Mouse (Mus musculus) limb, embryonic 15.5 days (tissue): ENCODE data around the gene Psg25. TPM values are rescaled to one million over a fixed set of nuclear protein-coding genes. Genes with fewer than 3 reads are reported as not detected.
"Not testable (repeated sequence)": the region's sequence is repeated elsewhere in the genome, so short reads cannot be mapped to it uniquely, and the experiment has no call there.

ENCODE experiments used
- ATAC-seq: fragments of 200-750 bp; cut with Nextera tagmentation; 2 replicates; pipeline ENCODE4 v1.8.0; 2017; ENCODE audit warnings: low read depth, moderate TSS enrichment; ENCODE audit not compliant: insufficient number of reproducible peaks, low FRiP score, low TSS enrichment
- H3K27ac ChIP-seq: fragments of 300-500 bp; sonication (generic); 2 replicates; pipeline ENCODE4 v1.5.1; 2015; ENCODE audit warnings: moderate library complexity, mild to moderate bottlenecking, inconsistent platforms
- H3K27me3 ChIP-seq: fragments of 300-500 bp; sonication (generic); 2 replicates; pipeline ENCODE4 v1.6.1; 2015; ENCODE audit warnings: inconsistent platforms
- H3K36me3 ChIP-seq: fragments of 300-500 bp; sonication (generic); 2 replicates; pipeline ENCODE4 v1.6.1; 2015; ENCODE audit warnings: inconsistent platforms
- H3K4me1 ChIP-seq: fragments of 300-500 bp; sonication (generic); 2 replicates; pipeline ENCODE4 v1.6.1; 2015; ENCODE audit warnings: inconsistent platforms
- H3K4me2 ChIP-seq: fragments of 300-500 bp; sonication (generic); 2 replicates; pipeline ENCODE4 v1.6.1; 2015; ENCODE audit warnings: mild to moderate bottlenecking, inconsistent platforms
- H3K4me3 ChIP-seq: fragments of 300-500 bp; sonication (generic); 2 replicates; pipeline ENCODE4 v1.5.1; 2015; ENCODE audit warnings: mild to moderate bottlenecking, inconsistent platforms
- H3K9ac ChIP-seq: fragments of 300-500 bp; sonication (generic); 2 replicates; pipeline ENCODE4 v1.6.1; 2015; ENCODE audit warnings: inconsistent platforms
- H3K9me3 ChIP-seq: fragments of 300-500 bp; sonication (generic); 2 replicates; pipeline ENCODE4 v1.6.1; 2016; ENCODE audit warnings: inconsistent platforms
- WGBS: fragments of 180-500 bp; shearing (Covaris S2); methylation state at CpG from one replicate; pipeline ENCODE4 v1.1.7; 2015; 5-methylcytosine and 5-hydroxymethylcytosine counted together
- polyA plus RNA-seq: library from polyadenylated mRNA; unstranded; fragments of >200 nt; fragmentation: Nextera tagmentation; extraction: Ambion mirVana; gene quantifications from 2 replicates; pipeline ENCODE4 v1.2.1, GENCODE M21; 2015

The Psg25 gene
- polyA plus RNA-seq, result not detected in 2 replicates

GRCm38 (mm10) chr7:18532169-18532568, at the start of gene Psg25:
Psg25 (minus strand) TSS chr7:18532269.
- no peak for ATAC-seq
- no peaks in the 10 kb centered on the region for H3K36me3 ChIP-seq
- 77% methylated on average over 1 of the region's 1 CpGs for WGBS
- no peak within 1 kb of the TSS for H3K4me2 ChIP-seq
- no peaks in the 10 kb centered on the region for H3K9me3 ChIP-seq
- H3K9ac ChIP-seq, result no peak within 1 kb of the TSS
- no peak within 1 kb of the TSS for H3K4me3 ChIP-seq
- H3K4me1 ChIP-seq, result no peaks in the 10 kb centered on the region
- no peaks in the 10 kb centered on the region for H3K27me3 ChIP-seq
- H3K27ac ChIP-seq, result no peak within 1 kb of the TSS

- no peak within 1 kb of the TSS for H3K4me3 ChIP-seq
- WGBS, result 82% methylated on average over 3 of the region's 3 CpGs
- no peaks in the 10 kb centered on the region for H3K27me3 ChIP-seq
- ATAC-seq, result no peak
- H3K36me3 ChIP-seq, result no peaks in the 10 kb centered on the region
- no peaks in the 10 kb centered on the region for H3K9me3 ChIP-seq
- H3K4me2 ChIP-seq, result no peak within 1 kb of the TSS
- H3K4me1 ChIP-seq, result no peaks in the 10 kb centered on the region
- H3K27ac ChIP-seq, result no peak within 1 kb of the TSS
- no peak within 1 kb of the TSS for H3K9ac ChIP-seq
Observed at GRCm38 (mm10) chr7:18567205-18567604, 35.1 kb upstream of the Psg25 start, which contains the start of gene Psg27. Psg27 (minus strand) TSS chr7:18567305.

- Histone ChIP-seq H3K4me3 (no peak overlapping the region), H3K9me3 (no peaks in the 10 kb centered on the region), H3K4me2 (no peak overlapping the region), H3K27me3 (no peaks in the 10 kb centered on the region), H3K27ac (no peak overlapping the region), H3K9ac (no peak overlapping the region), H3K36me3 (no peaks in the 10 kb centered on the region), H3K4me1 (no peaks in the 10 kb centered on the region)
- ATAC-seq, result no peak
Observed at GRCm38 (mm10) chr7:18559850-18560249, 27.8 kb upstream of the Psg25 start.

GRCm38 (mm10) chr7:18555751-18556150, 23.7 kb upstream of the Psg25 start:
- not testable (repeated sequence) for ATAC-seq
- WGBS, result 80% methylated on average over 3 of the region's 3 CpGs

GRCm38 (mm10) chr7:18533420-18533819, 1.4 kb upstream of the Psg25 start:
- Histone ChIP-seq H3K27me3 (no peaks in the 10 kb centered on the region), H3K9ac (no peak overlapping the region), H3K4me3 (no peak overlapping the region), H3K4me1 (no peaks in the 10 kb centered on the region), H3K4me2 (no peak overlapping the region), H3K27ac (no peak overlapping the region), H3K9me3 (no peaks in the 10 kb centered on the region), H3K36me3 (no peaks in the 10 kb centered on the region)
- no peak for ATAC-seq
- 63% methylated on average over 3 of the region's 3 CpGs for WGBS

More at GRCm38 (mm10) chr7:18555751-18556150, 23.7 kb upstream of the Psg25 start:
- H3K27ac ChIP-seq, H3K4me3 ChIP-seq, H3K9ac ChIP-seq, H3K4me2 ChIP-seq, H3K9me3 ChIP-seq, H3K27me3 ChIP-seq, H3K4me1 ChIP-seq, H3K36me3 ChIP-seq: not testable (repeated sequence)

GRCm38 (mm10) chr7:18524668-18525067, 7.4 kb downstream of the Psg25 start:
- no peaks in the 10 kb centered on the region for H3K27me3 ChIP-seq
- 89% methylated on average over 8 of the region's 8 CpGs for WGBS
- ATAC-seq, result no peak

GRCm38 (mm10) chr7:18512848-18513247, 19.2 kb downstream of the Psg25 start:
- not testable (repeated sequence) for H3K36me3 ChIP-seq, ATAC-seq, H3K9me3 ChIP-seq, H3K9ac ChIP-seq, H3K27me3 ChIP-seq, H3K4me2 ChIP-seq, H3K4me3 ChIP-seq, H3K27ac ChIP-seq, H3K4me1 ChIP-seq

More at GRCm38 (mm10) chr7:18524668-18525067, 7.4 kb downstream of the Psg25 start:
- Histone ChIP-seq H3K9me3 (no peaks in the 10 kb centered on the region), H3K4me2 (no peak overlapping the region), H3K9ac (no peak overlapping the region), H3K27ac (no peak overlapping the region), H3K4me3 (no peak overlapping the region), H3K36me3 (no peaks in the 10 kb centered on the region), H3K4me1 (no peaks in the 10 kb centered on the region)

GRCm38 (mm10) chr7:18512417-18512816, 19.7 kb downstream of the Psg25 start:
- not testable (repeated sequence) for H3K9me3 ChIP-seq, H3K36me3 ChIP-seq, ATAC-seq, H3K9ac ChIP-seq, H3K4me3 ChIP-seq, H3K27ac ChIP-seq, H3K4me1 ChIP-seq, H3K4me2 ChIP-seq, H3K27me3 ChIP-seq
- 68% methylated on average over 2 of the region's 2 CpGs for WGBS

- H3K9ac ChIP-seq, result no peak overlapping the region
- H3K9me3 ChIP-seq, result no peaks in the 10 kb centered on the region
- no peak overlapping the region for H3K27ac ChIP-seq
- no peaks in the 10 kb centered on the region for H3K36me3 ChIP-seq
- 24% methylated on average over 9 of the region's 9 CpGs for WGBS
- no peak overlapping the region for H3K4me3 ChIP-seq
- no peaks in the 10 kb centered on the region for H3K27me3 ChIP-seq
- no peaks in the 10 kb centered on the region for H3K4me1 ChIP-seq
- no peak overlapping the region for H3K4me2 ChIP-seq
- no peak for ATAC-seq
Observed at GRCm38 (mm10) chr7:18511479-18511878, 20.6 kb downstream of the Psg25 start.

- no peak for ATAC-seq
- H3K9ac ChIP-seq, result no peak within 1 kb of the TSS
- H3K27me3 ChIP-seq, result no peaks in the 10 kb centered on the region
- no peaks in the 10 kb centered on the region for H3K36me3 ChIP-seq
- H3K4me1 ChIP-seq, result no peaks in the 10 kb centered on the region
- no peak within 1 kb of the TSS for H3K4me3 ChIP-seq
- H3K4me2 ChIP-seq, result no peak within 1 kb of the TSS
- WGBS, result 59% methylated on average over 1 of the region's 1 CpGs
- H3K27ac ChIP-seq, result no peak within 1 kb of the TSS
- peaks cover 13% of the 10 kb centered on the region for H3K9me3 ChIP-seq
Observed at GRCm38 (mm10) chr7:18484077-18484476, 48.0 kb downstream of the Psg25 start, which contains the start of gene Psg26. Psg26 (minus strand) TSS chr7:18484177.

Other genes with a start within 250 kb of the Psg25 start
- gene Psg18, start 177.3 kb downstream of the Psg25 start, polyA plus RNA-seq, result not detected in 2 replicates
- gene Psg28, start 100.2 kb downstream of the Psg25 start, polyA plus RNA-seq, result not detected in 2 replicates
- not detected in 2 replicates for gene Psg26, start 48.1 kb downstream of the Psg25 start, polyA plus RNA-seq
- gene Psg27, start 35.0 kb upstream of the Psg25 start, polyA plus RNA-seq, result not detected in 2 replicates
- gene Psg23, start 84.2 kb upstream of the Psg25 start, polyA plus RNA-seq, result not detected in 2 replicates
- gene Psg21, start 124.5 kb upstream of the Psg25 start, polyA plus RNA-seq, result not detected in 2 replicates
- gene Psg20, start 153.9 kb upstream of the Psg25 start, polyA plus RNA-seq, result not detected in 2 replicates
- not detected in 2 replicates for gene Psg22, start 185.8 kb upstream of the Psg25 start, polyA plus RNA-seq